Mouse (Mus musculus) kidney, postnatal 0 days (tissue): ENCODE measurements at regions not wholly inside any gene's neighbourhood (a gene's known extent, or its start where the extent isn't known, plus 50 kb on each side); places are given as distances from the start of the nearest gene placed in this dataset.

Experiments used
- ATAC-seq: fragments of 200-750 bp; cut with Nextera tagmentation; replicated peaks from 2 replicates; pipeline ENCODE4 v1.8.0; 2017; ENCODE audit warnings: low read depth, moderate number of reproducible peaks, moderate TSS enrichment, moderate library complexity; ENCODE audit not compliant: low FRiP score
- DNase-seq: peaks from one replicate; pipeline ENCODE4 v3.0.0-alpha.2; 2016; ENCODE audit warnings: low spot score
- H3K27ac ChIP-seq: fragments of 300-500 bp; sonication (generic); 2 replicates; pipeline ENCODE4 v1.5.1; 2014; ENCODE audit warnings: mild to moderate bottlenecking
- H3K27me3 ChIP-seq: fragments of 300-500 bp; sonication (generic); 2 replicates; pipeline ENCODE4 v1.6.1; 2014; ENCODE audit warnings: low read length, mixed read lengths; ENCODE audit not compliant: insufficient read depth
- H3K36me3 ChIP-seq: fragments of 300-500 bp; sonication (generic); 2 replicates; pipeline ENCODE4 v1.6.1; 2014; ENCODE audit warnings: low read length, mixed read lengths; ENCODE audit not compliant: insufficient read depth
- H3K4me1 ChIP-seq: fragments of 300-500 bp; sonication (generic); replicated peaks from 2 replicates; pipeline ENCODE4 v1.6.1; 2014; ENCODE audit warnings: antibody characterized with exemption, low read length, mixed read lengths; ENCODE audit not compliant: insufficient read depth
- H3K4me2 ChIP-seq: fragments of 300-500 bp; sonication (generic); 2 replicates; pipeline ENCODE4 v1.6.1; 2014; ENCODE audit warnings: mild to moderate bottlenecking, low read length, moderate library complexity, mixed read lengths
- H3K4me3 ChIP-seq: fragments of 300-500 bp; sonication (generic); replicated peaks from 2 replicates; pipeline ENCODE4 v1.5.1; 2014; ENCODE audit warnings: low read depth, low read length
- H3K9ac ChIP-seq: fragments of 300-500 bp; sonication (generic); 2 replicates; pipeline ENCODE4 v1.6.1; 2014; ENCODE audit warnings: low read depth, low read length
- H3K9me3 ChIP-seq: fragments of 300-500 bp; sonication (generic); replicated peaks from 2 replicates; pipeline ENCODE4 v1.6.1; 2016; ENCODE audit warnings: low read length, inconsistent platforms, mixed read lengths
- CTCF ChIP-seq: IDR thresholded peaks from 2 replicates; pipeline ENCODE4 v1.5.1; 2016; ENCODE audit warnings: antibody characterized with exemption, low read depth, mild to moderate bottlenecking, moderate library complexity
- WGBS: fragments of 180-500 bp; shearing (Covaris S2); extraction: QIAGEN DNeasy Blood & Tissue Kit; methylation state at CpG from one replicate; pipeline ENCODE4 v1.1.7; 2014; 5-methylcytosine and 5-hydroxymethylcytosine counted together

DNA sequence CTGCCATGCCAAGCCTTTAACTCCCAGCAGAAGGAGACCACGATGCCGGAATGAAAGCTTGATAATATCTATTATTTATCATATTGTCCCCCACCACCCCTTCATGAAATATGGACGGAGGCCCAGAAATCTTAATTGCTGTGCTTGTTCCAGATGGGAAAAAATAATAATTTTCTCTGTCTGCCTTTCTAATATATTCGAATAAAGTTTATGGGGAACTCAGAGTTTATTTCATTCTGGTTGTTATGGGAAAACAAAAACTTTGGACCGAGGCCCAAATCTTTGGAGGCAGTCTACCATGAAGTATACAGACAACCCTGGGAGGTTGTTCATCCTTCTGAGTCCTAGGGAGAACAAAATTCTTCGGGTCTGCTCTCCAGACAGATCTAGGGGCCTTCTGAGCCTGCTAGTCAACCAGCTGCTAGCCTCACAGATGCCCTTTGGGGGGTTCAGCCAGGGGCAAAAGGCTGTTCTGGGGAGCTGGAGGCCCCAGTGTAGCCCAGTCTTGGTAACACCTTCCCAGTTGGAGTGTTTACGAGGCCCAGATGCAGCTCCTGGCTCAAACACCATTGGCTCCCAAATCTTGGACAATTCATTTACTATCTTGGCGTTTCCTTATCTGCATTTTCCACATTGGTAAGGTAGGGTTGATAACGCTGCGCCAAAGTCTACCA is 106.3 kb upstream of the Stx18 start:
- Histone ChIP-seq H3K9ac (no peak overlapping the region), H3K27ac (no peak overlapping the region), H3K36me3 (no peaks in the 10 kb centered on the region), H3K4me1 (no peaks in the 10 kb centered on the region), H3K27me3 (no peaks in the 10 kb centered on the region), H3K4me2 (no peak overlapping the region), H3K4me3 (no peak overlapping the region), H3K9me3 (no peaks in the 10 kb centered on the region)
- no peak for TF ChIP-seq CTCF
- ATAC-seq (no peak), DNase-seq (peak; percentile 38)
- 60% methylated on average over 10 of the region's 10 CpGs for WGBS

DNA sequence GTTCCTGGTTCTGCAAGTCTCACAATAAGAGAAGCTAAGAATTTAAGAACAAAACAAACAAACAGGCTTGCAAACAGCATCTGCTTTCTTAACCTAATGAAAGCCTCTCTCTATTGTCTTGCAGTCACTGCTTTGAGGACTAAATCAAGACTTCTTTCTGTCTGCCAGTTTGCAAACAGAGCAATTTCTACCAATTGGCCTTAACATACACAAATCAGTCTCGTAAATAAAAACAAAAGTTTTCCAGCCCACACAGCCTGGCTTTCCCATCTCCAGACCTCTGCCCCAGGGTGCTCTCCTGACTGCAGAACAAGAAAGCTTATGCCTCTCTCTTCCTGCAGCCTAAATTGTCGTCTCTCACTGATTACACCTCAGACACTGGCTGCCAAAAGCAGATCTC is 96.1 kb upstream of the Msx1 start:
- no peak for ATAC-seq
- H3K9me3 ChIP-seq, result no peaks in the 10 kb centered on the region
- no peaks in the 10 kb centered on the region for H3K4me1 ChIP-seq
- no peak overlapping the region for H3K9ac ChIP-seq
- H3K4me3 ChIP-seq, result no peak overlapping the region
- no peak overlapping the region for H3K27ac ChIP-seq
- TF ChIP-seq CTCF, result no peak
- H3K27me3 ChIP-seq, result peaks cover 19% of the 10 kb centered on the region; the same call in 1 of the 2 replicates
- H3K4me2 ChIP-seq, result no peak overlapping the region
- DNase-seq, result no peak
- WGBS, result 20% methylated on average over 2 of the region's 2 CpGs
- no peaks in the 10 kb centered on the region for H3K36me3 ChIP-seq

DNA sequence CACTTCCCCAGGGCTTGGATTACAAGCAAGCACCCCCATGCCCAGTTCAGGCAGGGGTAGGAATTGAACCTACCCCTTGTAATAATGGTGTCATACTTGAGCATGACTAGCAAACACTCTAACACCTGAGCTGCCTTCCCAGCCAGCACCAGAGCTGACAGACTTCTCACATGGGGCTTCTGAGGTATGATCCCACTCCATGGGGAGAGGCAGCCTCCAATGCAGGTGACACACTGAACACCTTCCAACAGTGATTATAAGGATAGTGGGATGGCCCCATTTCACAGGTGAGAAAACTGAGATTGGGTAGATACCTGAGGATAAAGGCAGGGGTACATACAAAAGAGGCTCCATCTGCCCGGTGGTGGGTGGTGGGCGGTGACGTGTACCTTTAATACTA is 94.7 kb upstream of the Msx1 start:
- Histone ChIP-seq H3K4me2 (no peak overlapping the region), H3K27ac (no peak overlapping the region), H3K4me3 (no peak overlapping the region), H3K9ac (no peak overlapping the region), H3K36me3 (no peaks in the 10 kb centered on the region), H3K27me3 (peaks cover 19% of the 10 kb centered on the region; the same call in 1 of the 2 replicates), H3K9me3 (no peaks in the 10 kb centered on the region), H3K4me1 (no peaks in the 10 kb centered on the region)
- 86% methylated on average over 3 of the region's 3 CpGs for WGBS
- ATAC-seq (no peak), DNase-seq (no peak)
- TF ChIP-seq CTCF, result no peak

DNA sequence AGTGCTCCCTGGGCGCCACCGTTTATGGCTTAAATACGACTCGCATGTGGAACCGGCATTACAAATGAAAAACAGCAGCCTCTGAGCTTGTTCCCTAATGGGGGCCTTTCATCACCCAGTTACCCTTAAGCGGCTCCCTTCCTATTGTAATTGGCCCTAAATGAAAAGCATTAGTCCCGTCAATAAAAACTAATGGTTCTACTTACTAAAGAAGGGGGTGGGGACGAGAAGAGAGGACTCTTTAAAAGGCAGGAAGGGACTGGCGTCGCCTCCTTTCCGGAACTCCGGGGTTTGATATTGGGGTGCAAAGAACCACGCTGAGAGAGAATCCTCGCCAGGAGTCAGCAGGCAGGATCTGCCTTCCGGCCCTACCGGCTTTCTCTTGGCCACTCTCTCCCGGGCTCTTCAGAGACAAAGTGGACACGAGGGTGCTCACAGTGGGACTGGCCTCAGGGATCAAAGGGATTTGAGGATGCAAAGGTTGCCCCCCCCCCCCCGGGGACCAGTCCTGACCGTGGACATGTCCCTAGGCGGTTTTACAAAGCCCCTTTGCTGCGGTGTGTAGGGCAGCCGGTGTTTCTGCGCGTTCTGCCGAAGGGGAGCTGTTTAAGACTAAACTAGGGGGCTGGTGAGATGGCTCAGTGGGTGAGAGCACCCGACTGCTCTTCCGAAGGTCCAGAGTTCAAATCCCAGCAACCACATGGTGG is 93.8 kb upstream of the Msx1 start:
- no peak overlapping the region for H3K4me3 ChIP-seq
- 2% methylated on average over 28 of the region's 28 CpGs for WGBS

DNA sequence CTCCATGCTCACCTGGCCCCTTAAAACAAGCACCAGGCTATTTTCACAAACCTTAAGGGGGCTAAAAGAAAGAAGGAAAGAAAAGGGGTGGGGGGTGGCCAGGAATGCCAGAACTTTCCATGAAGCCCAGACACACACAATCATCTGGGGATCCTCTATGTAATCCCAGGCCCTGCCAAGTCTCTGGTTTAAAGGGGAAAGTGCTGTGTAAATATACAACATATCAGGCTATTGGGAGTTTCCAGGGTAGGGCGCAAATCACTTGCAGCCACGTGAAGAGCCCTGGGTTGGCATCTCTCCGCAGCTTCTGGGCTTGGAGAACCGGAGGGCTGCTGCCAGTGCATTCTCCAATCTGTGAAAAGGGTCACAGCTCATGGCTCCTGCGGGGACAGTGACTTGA is 92.8 kb upstream of the Msx1 start:
- H3K27me3 ChIP-seq, result peaks cover 19% of the 10 kb centered on the region; the same call in 1 of the 2 replicates
- DNase-seq (no peak), ATAC-seq (no peak)
- H3K4me2 ChIP-seq, result no peak overlapping the region
- H3K27ac ChIP-seq, result no peak overlapping the region
- H3K9me3 ChIP-seq, result no peaks in the 10 kb centered on the region
- no peak overlapping the region for H3K9ac ChIP-seq
- TF ChIP-seq CTCF, result no peak
- no peaks in the 10 kb centered on the region for H3K4me1 ChIP-seq
- H3K36me3 ChIP-seq, result no peaks in the 10 kb centered on the region
- WGBS, result 12% methylated on average over 5 of the region's 5 CpGs
- no peak overlapping the region for H3K4me3 ChIP-seq

More for the DNA sequence above, 93.8 kb upstream of the Msx1 start:
- Histone ChIP-seq H3K9ac (no peak overlapping the region), H3K36me3 (no peaks in the 10 kb centered on the region), H3K27ac (no peak overlapping the region), H3K27me3 (peaks cover 19% of the 10 kb centered on the region; the same call in 1 of the 2 replicates), H3K4me1 (no peaks in the 10 kb centered on the region), H3K9me3 (no peaks in the 10 kb centered on the region), H3K4me2 (peak overlapping the region; percentile 11; the same call in 1 of the 2 replicates)
- ATAC-seq (no peak), DNase-seq (no peak)
- TF ChIP-seq CTCF, result no peak

DNA sequence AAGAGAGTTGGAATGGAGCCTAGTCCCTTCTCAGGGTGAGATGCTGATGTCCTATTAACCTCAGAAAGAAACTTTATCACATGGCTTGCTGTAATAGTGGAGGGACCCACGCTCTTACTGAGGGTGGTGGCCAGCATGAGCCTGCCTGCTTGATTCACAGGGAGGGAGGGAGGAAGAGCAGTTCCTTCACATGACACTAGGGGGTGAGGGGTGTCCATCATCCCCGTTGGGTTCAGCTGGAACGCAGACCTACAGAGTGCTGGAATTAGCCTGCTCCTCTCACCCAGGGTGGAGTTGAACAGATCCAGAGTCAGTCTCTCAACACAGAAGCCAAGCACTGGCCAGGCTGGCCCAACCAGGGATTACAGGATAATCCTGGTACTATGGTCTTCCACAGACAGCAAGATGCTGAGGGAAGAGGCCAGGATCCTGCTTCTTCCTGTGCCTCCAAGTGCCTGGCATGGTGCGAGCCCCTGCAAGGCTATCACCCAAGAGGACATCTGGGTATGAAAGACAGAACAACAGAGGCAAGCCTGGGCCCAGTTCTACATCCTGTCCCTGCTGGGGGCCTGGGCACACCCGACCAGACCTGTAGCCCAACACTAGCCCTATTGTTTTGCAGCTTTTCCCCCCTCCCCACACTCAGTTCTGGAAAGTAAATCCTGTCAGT is 80.4 kb upstream of the Msx1 start:
- no peaks in the 10 kb centered on the region for H3K4me1 ChIP-seq
- ATAC-seq, result no peak; the same call in 1 of the 2 replicates
- H3K27me3 ChIP-seq, result 0 out of 2 replicates have a peak, but pooled peaks cover 6% of the 10 kb centered on the region
- H3K4me3 ChIP-seq, result no peak overlapping the region
- 43% methylated on average over 5 of the region's 5 CpGs for WGBS
- H3K36me3 ChIP-seq, result no peaks in the 10 kb centered on the region
- H3K9ac ChIP-seq, result no peak overlapping the region
- TF ChIP-seq CTCF, result peak; percentile 51
- DNase-seq, result no peak
- no peak overlapping the region for H3K27ac ChIP-seq
- no peak overlapping the region for H3K4me2 ChIP-seq
- no peaks in the 10 kb centered on the region for H3K9me3 ChIP-seq
